Mouse (Mus musculus): ENCODE data around the gene Baz2b. TPM values are rescaled to one million over a fixed set of nuclear protein-coding genes. Genes with fewer than 3 reads are reported as not detected.
A peak's percentile ranks its signal among the peaks of the same experiment; 100 is the strongest.

Baz2b gene
- total RNA-seq, 2 experiments from 2014 or later: 57.1 to 64.2 TPM

DNA sequence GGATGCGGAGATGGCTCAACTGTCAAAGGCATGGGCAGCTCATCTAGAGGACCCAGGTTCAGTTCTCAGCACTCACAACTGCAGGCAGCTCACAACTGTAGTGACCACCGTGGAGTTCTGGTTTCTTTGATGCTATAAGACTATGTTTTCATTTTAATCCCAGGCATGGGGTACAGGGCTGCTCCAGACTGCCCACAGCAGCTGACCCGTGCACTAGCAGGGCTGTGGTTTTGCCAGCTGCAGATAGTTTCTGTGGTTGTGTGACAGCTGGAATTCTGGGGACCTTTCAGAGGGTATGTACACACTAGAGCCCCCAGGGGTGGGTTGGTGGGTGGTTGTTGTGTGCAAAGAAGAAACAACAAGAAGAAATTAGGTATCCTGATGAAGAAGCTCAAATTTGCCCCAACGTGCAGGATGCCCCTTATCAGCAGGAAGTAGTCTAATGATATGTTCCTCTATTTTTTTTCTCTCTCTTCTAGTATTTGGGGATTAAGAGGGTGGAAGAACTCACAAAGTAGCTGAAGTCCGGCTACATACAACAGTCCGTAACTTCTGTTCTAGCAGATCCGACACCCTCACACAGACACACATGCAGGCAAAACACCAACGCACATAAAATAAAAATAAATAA is 6.6 kb downstream of the Baz2b start:
- no peak for DNase-seq (ENCODE audit: low spot score in 2 of 2)

DNA sequence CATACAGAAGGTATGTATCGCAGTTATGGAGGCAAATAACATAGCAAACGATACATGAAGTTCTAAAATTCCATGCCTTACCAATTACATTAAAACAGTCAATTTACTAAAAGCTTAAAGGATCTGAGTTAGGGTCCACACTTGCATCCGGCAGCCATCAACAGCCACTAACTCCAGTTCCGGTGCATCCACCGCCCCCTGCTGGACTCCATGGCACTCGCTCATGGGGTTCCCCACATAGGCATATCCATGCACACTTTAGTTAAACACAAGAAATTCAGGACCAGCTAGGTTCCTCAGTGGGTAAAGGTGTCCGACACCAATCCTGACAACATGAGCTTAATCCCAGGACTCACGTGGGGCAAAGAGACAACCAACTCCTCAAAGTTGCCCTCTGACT is 9.0 kb downstream of the Baz2b start:
- DNase-seq (ENCODE audit: low spot score in 2 of 2): peak in 1 of 2 experiments; percentile 58

GRCm38 (mm10) chr2:60200051-60200562 is 9.5 kb downstream of the Baz2b start:
- no peak for DNase-seq (ENCODE audit: low spot score in 2 of 2)

DNA sequence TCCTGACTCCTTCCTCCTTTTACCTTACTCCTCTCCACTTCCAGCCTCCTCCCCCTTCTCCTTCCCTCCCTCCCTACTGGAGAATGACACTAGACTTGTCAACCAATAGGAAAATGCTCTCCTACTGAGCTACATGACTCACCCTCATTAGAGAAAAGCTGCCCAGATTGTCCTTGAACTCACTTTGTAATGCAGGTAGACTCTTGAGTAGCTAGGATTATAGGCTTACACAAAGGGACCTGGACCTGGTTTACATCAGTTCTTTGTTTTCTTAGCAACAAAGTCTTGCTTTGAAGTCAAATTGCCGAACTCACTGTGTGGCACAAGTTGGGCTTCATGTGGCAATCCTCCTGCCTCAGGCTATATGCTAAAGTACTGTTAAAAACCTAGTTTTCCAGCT is 12.8 kb downstream of the Baz2b start:
- DNase-seq (ENCODE audit: low spot score in 2 of 2): no peak

DNA sequence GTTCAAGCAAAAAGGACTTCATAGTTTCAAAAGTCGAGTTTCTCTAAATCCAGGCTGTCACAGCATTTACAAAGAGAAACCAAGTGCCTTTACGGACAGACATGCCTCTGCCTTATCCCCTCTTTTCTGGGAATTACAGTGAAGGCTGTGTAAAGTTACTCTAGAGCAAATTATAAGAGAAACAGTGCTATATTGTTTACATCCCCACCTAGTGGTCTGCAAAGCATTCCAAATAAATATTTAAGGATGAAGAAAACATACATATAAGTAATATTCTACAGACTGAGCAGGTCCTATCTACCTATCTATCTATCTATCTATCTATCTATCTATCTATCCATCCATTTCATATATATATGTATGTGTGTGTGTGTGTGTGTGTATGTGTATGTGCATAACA is 27.9 kb downstream of the Baz2b start:
- no peak for DNase-seq (ENCODE audit: low spot score in 2 of 2)

- no peak for DNase-seq (ENCODE audit: low spot score in 2 of 2)
These were observed 32.1 kb downstream of the Baz2b start for GRCm38 (mm10) chr2:60177490-60177889.

DNA sequence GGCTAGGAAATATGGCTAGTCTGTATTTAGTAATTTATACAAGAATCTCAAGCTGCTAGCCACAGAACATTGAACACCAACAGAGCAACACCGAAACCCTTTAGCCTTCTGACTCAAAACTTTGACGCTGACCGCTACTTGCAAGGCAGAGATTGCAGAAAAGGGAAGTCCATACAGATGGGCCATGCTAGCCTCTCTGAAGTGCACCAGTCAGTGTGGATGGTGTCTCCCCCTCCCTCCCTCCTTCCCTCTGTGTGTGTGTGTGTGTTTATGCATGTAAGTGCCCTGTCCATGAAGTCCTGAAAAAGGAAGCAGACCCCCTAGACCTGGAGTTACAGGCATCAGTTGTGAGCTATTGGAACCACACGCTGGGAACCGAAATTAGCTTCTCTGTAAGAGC is 33.6 kb downstream of the Baz2b start:
- no peak for DNase-seq (ENCODE audit: low spot score in 2 of 2)

DNA sequence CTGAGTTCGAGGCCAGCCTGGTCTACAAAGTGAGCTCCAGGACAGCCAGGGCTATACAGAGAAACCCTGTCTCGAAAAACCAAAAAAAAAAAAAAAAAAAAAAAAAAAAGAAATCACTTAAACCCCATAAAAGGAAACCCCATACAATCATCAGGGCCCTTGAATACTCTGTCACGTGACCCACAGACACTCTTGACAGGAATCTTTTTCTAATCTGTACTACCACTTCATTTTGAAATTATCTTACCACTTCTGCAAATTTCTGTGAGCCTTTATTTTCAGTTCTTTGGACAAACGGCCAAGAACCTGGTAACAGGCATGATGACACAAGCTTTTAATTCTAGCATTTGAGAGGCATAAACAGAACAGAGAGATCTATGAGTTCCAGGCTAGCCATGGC is 34.6 kb downstream of the Baz2b start:
- no peak for DNase-seq (ENCODE audit: low spot score in 2 of 2)

GRCm38 (mm10) chr2:60173595-60173994 is 36.0 kb downstream of the Baz2b start:
- DNase-seq (ENCODE audit: low spot score in 2 of 2): no peak

DNA sequence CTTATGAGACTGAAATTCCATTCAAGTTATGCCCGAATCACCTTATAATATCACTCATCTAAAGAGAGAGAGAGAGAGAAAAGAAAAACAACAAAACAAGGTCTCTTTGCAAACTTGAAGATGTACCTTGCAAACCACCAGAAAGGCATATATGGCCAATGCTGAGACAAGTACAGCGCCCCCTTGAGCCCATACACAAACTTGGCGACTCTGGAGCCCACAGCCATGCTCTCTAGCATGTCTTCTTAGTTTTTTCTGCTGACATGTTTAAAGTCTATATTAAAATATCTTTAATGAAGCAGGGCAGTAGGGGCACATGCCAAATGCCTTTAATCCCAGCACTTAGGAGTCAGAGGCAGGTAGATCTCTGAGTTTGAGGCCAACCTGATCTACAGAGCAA is 36.4 kb downstream of the Baz2b start:
- DNase-seq (ENCODE audit: low spot score in 2 of 2): no peak

DNA sequence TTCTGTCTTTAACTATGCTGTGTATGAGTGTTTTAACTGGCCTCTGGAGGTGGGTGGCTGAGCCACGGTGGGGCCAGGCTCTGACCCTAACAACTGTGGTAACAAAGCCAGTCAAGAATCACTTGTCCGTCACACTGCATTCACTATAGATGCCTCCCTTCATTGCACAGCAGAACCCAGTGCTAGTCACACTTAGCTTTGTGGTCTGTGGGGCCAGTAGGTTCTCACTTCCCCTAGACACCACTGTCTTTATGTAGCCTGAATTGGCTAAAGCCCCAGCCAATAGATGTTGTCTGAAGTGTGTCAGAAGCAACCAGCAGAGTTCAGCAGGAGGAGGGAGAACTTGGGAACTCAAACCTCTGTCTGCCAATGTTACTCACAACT is 37.1 kb downstream of the Baz2b start:
- DNase-seq (ENCODE audit: low spot score in 2 of 2): no peak

GRCm38 (mm10) chr2:60171786-60172530 is 37.7 kb downstream of the Baz2b start:
- peak in 1 of 2 experiments; percentile 35 for DNase-seq (ENCODE audit: low spot score in 2 of 2)

GRCm38 (mm10) chr2:60166878-60167277 is 42.8 kb downstream of the Baz2b start:
- no peak for DNase-seq (ENCODE audit: low spot score in 2 of 2)

DNA sequence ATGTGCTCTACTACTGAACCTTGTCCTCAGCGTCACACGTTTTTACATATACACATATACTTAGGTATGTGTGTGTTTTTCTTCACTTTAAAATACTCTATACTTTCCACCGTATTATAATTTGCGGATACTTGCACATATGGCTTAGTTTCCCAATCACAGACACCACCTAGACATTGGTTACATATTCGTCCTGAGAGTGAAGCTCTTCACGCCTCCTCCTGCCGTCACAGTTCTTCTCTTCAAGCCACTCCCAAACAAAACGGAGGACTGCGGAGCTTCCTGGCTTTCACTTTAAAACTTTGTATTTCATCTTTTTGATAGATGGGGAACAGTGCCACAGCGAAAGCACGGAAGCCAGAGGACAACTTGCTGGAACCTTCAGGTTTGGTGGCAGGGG is 44.0 kb downstream of the Baz2b start:
- DNase-seq (ENCODE audit: low spot score in 2 of 2): no peak

DNA sequence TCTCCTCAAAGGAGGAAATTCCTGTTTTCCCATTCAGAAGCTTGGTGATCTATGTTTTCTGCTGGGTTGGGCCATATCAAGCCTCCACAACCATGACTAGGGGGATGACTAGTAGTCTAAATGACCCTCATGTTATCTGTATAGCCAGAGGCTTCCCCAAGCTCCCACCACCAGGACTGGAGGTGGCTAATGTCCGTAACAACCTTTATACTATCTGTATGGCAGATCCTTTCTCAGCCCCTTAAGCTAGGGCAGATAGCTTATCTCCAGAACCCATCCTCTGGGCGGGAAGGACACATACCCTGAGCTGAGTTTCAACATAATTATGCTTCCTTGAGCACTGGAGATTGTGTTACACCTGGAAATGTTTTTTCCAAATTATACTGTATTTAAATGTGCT is 45.9 kb downstream of the Baz2b start:
- DNase-seq (ENCODE audit: low spot score in 2 of 2): no peak

- DNase-seq (ENCODE audit: low spot score in 2 of 2): no peak
These were observed 57.2 kb downstream of the Baz2b start for GRCm38 (mm10) chr2:60152481-60152880.

GRCm38 (mm10) chr2:60148651-60149050 is 61.0 kb downstream of the Baz2b start:
- DNase-seq (ENCODE audit: low spot score in 2 of 2): no peak

DNA sequence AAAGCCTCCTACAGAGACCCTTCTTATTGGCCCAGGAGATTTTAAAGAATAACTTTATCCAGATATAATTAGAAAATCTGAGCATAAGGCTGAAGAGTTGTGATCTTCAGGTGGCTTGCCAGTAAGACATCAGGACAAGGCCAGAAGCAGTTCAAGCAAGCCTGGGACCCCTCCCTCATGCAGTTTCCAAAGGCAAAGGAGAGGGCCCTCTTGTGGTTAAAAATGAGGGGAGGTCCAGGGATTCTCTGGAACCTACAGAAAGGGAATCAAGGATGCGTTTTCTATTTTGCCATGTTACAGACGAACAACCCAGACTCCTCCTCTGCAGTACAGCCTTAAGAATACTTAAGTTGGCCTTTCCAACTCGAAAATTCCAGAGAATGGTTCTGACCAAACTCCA is 62.2 kb downstream of the Baz2b start:
- no peak for DNase-seq (ENCODE audit: low spot score in 2 of 2)

DNA sequence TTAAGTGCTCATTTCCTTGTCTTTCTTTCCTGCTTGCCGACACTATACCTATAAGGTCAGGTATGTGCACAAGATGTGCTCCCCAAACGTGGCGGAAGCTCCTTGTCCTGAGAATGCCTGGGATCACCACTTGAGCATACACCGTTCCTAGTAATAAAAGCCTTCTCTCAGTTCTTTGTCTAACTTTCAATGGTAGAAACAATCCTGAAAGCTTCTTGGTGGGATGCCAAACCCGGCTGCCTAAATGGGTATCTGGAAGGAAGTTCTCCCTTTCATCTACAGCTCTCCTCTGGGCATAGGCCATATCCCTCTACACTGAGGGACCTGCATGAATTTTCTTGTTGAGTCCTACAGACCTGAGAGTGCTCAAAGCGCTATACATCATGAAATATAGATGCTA is 63.9 kb downstream of the Baz2b start:
- no peak for DNase-seq (ENCODE audit: low spot score in 2 of 2)

- no peak for DNase-seq (ENCODE audit: low spot score in 2 of 2)
These were observed 66.3 kb downstream of the Baz2b start for GRCm38 (mm10) chr2:60143383-60143782.

DNA sequence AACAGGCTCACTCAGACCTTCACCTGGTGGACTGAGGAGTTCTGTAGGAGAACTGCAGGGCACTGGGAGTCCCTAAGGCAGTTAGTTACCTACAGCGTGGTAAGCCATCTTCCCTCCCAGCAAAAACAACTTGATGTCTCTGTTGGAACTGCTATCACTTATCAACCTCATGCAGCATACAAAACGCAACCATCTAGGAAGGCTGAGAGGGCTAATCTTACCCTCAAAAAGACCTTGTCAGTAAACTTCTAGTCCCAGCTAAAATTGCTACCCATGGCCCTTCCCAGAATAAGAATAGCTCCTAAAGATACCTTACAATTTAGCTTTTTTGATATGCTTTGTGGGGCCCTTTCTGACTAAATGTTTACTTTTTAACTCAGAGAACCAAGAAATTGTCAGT is 67.4 kb downstream of the Baz2b start:
- no peak for DNase-seq (ENCODE audit: low spot score in 2 of 2)

- DNase-seq (ENCODE audit: low spot score in 2 of 2): no peak
These were observed 70.9 kb downstream of the Baz2b start for GRCm38 (mm10) chr2:60138751-60139162.

GRCm38 (mm10) chr2:60135796-60136195 is 73.8 kb downstream of the Baz2b start:
- DNase-seq (ENCODE audit: low spot score in 2 of 2): no peak
